Mouse (Mus musculus) midbrain, embryonic 15.5 days (tissue): Measurements from ENCODE around the gene Zbtb5. TPM values are rescaled to one million over a fixed set of nuclear protein-coding genes. Genes with fewer than 3 reads are reported as not detected.

Experiments used
- ATAC-seq: fragments of 200-750 bp; cut with Nextera tagmentation; replicated peaks from 2 replicates; pipeline ENCODE4 v1.8.0; 2017; ENCODE audit warnings: moderate TSS enrichment
- H3K27ac ChIP-seq: fragments of 300-500 bp; sonication (generic); 2 replicates; pipeline ENCODE4 v1.5.1; 2015; ENCODE audit warnings: mild to moderate bottlenecking, inconsistent platforms
- H3K27me3 ChIP-seq: fragments of 300-500 bp; sonication (generic); replicated peaks from 2 replicates; pipeline ENCODE4 v1.6.1; 2015; ENCODE audit warnings: inconsistent platforms
- H3K36me3 ChIP-seq: fragments of 300-500 bp; sonication (generic); replicated peaks from 2 replicates; pipeline ENCODE4 v1.6.1; 2015; ENCODE audit warnings: inconsistent platforms
- H3K4me1 ChIP-seq: fragments of 300-500 bp; sonication (generic); 2 replicates; pipeline ENCODE4 v1.6.1; 2015; ENCODE audit warnings: inconsistent platforms
- H3K4me2 ChIP-seq: fragments of 300-500 bp; sonication (generic); 2 replicates; pipeline ENCODE4 v1.6.1; 2015; ENCODE audit warnings: inconsistent platforms, mild to moderate bottlenecking, moderate library complexity
- H3K4me3 ChIP-seq: fragments of 300-500 bp; sonication (generic); 2 replicates; pipeline ENCODE4 v1.5.1; 2015; ENCODE audit warnings: mild to moderate bottlenecking, inconsistent platforms
- H3K9ac ChIP-seq: fragments of 300-500 bp; sonication (generic); 2 replicates; pipeline ENCODE4 v1.6.1; 2015; ENCODE audit warnings: mild to moderate bottlenecking, inconsistent platforms
- H3K9me3 ChIP-seq: fragments of 300-500 bp; sonication (generic); 2 replicates; pipeline ENCODE4 v1.6.1; 2016; ENCODE audit warnings: inconsistent platforms
- WGBS: fragments of 180-500 bp; shearing (Covaris S2); methylation state at CpG from one replicate; pipeline ENCODE4 v1.1.7; 2015; ENCODE audit warnings: mixed read lengths; 5-methylcytosine and 5-hydroxymethylcytosine counted together
- polyA plus RNA-seq: library from polyadenylated mRNA; unstranded; fragments of >200 nt; fragmentation: Nextera tagmentation; extraction: Ambion mirVana; gene quantifications from 2 replicates; pipeline ENCODE4 v1.2.1, GENCODE M21; 2015

Gene Zbtb5
- polyA plus RNA-seq, 1 experiment from 2014 or later: 53.7 TPM

GRCm38 (mm10) chr4:44976921-44977710 lies 35.1 kb downstream of the Zbtb5 start:
- WGBS: 89% methylated on average over 10 of the region's 10 CpGs
- no peak for ATAC-seq
- no peaks in the 10 kb centered on the region for H3K9me3 ChIP-seq
- H3K27me3 ChIP-seq: no peaks in the 10 kb centered on the region
- H3K4me3 ChIP-seq: no peak overlapping the region
- no peak overlapping the region for H3K27ac ChIP-seq
- H3K36me3 ChIP-seq: no peaks in the 10 kb centered on the region
- no peak overlapping the region for H3K4me2 ChIP-seq
- H3K4me1 ChIP-seq: peaks cover 16% of the 10 kb centered on the region
- H3K9ac ChIP-seq: no peak overlapping the region

- WGBS: 75% methylated on average over 6 of the region's 6 CpGs
- H3K27me3 ChIP-seq: no peaks in the 10 kb centered on the region
- no peak overlapping the region for H3K4me2 ChIP-seq
- H3K36me3 ChIP-seq: no peaks in the 10 kb centered on the region
- H3K27ac ChIP-seq: no peak overlapping the region
- H3K4me3 ChIP-seq: no peak overlapping the region
- no peak overlapping the region for H3K9ac ChIP-seq
- H3K4me1 ChIP-seq: peaks cover 8% of the 10 kb centered on the region
- ATAC-seq: no peak
- H3K9me3 ChIP-seq: no peaks in the 10 kb centered on the region
Observed at GRCm38 (mm10) chr4:44976026-44976615, 36.1 kb downstream of the Zbtb5 start.

- Histone ChIP-seq H3K27me3 (no peaks in the 10 kb centered on the region), H3K4me1 (no peaks in the 10 kb centered on the region), H3K4me3 (no peak overlapping the region), H3K27ac (no peak overlapping the region), H3K9ac (no peak overlapping the region), H3K9me3 (no peaks in the 10 kb centered on the region), H3K4me2 (no peak overlapping the region), H3K36me3 (no peaks in the 10 kb centered on the region)
- 73% methylated on average over 8 of the region's 8 CpGs for WGBS
- ATAC-seq: no peak
Observed at GRCm38 (mm10) chr4:44974331-44974730, 37.9 kb downstream of the Zbtb5 start.

- Histone ChIP-seq H3K27me3 (no peaks in the 10 kb centered on the region), H3K4me2 (peak overlapping the region; percentile 22; the same call in 1 of the 2 replicates), H3K27ac (no peak overlapping the region), H3K4me1 (no peaks in the 10 kb centered on the region), H3K4me3 (no peak overlapping the region), H3K9me3 (no peaks in the 10 kb centered on the region), H3K9ac (no peak overlapping the region), H3K36me3 (no peaks in the 10 kb centered on the region)
- WGBS: 54% methylated on average over 14 of the region's 14 CpGs
- ATAC-seq: no peak
Observed at GRCm38 (mm10) chr4:44973871-44974270, 38.3 kb downstream of the Zbtb5 start.

GRCm38 (mm10) chr4:44973450-44973849 lies 38.8 kb downstream of the Zbtb5 start:
- 11% methylated on average over 9 of the region's 9 CpGs for WGBS
- Histone ChIP-seq H3K27ac (no peak overlapping the region), H3K4me2 (peak overlapping the region; percentile 22; the same call in 1 of the 2 replicates), H3K9ac (no peak overlapping the region), H3K36me3 (no peaks in the 10 kb centered on the region), H3K4me3 (no peak overlapping the region), H3K9me3 (no peaks in the 10 kb centered on the region), H3K4me1 (no peaks in the 10 kb centered on the region), H3K27me3 (no peaks in the 10 kb centered on the region)
- ATAC-seq: no peak; the same call in 1 of the 2 replicates

GRCm38 (mm10) chr4:44970612-44971110 lies 41.6 kb downstream of the Zbtb5 start:
- ATAC-seq: no peak

GRCm38 (mm10) chr4:44970056-44970455 lies 42.2 kb downstream of the Zbtb5 start:
- no peaks in the 10 kb centered on the region for H3K9me3 ChIP-seq
- H3K9ac ChIP-seq: no peak overlapping the region
- H3K4me1 ChIP-seq: no peaks in the 10 kb centered on the region
- no peaks in the 10 kb centered on the region for H3K27me3 ChIP-seq
- WGBS: 97% methylated on average over 7 of the region's 7 CpGs
- H3K4me2 ChIP-seq: no peak overlapping the region
- H3K27ac ChIP-seq: no peak overlapping the region
- ATAC-seq: no peak
- no peak overlapping the region for H3K4me3 ChIP-seq
- H3K36me3 ChIP-seq: no peaks in the 10 kb centered on the region

More at GRCm38 (mm10) chr4:44970612-44971110, 41.6 kb downstream of the Zbtb5 start:
- WGBS: 24% methylated on average over 10 of the region's 10 CpGs
- Histone ChIP-seq H3K27me3 (no peaks in the 10 kb centered on the region), H3K4me1 (no peaks in the 10 kb centered on the region), H3K27ac (no peak overlapping the region), H3K9me3 (no peaks in the 10 kb centered on the region), H3K4me3 (no peak overlapping the region), H3K4me2 (no peak overlapping the region), H3K9ac (no peak overlapping the region), H3K36me3 (no peaks in the 10 kb centered on the region)

GRCm38 (mm10) chr4:44967402-44967801 lies 44.8 kb downstream of the Zbtb5 start:
- Histone ChIP-seq H3K9ac (no peak overlapping the region), H3K4me1 (no peaks in the 10 kb centered on the region), H3K4me2 (no peak overlapping the region), H3K4me3 (no peak overlapping the region), H3K36me3 (no peaks in the 10 kb centered on the region), H3K27me3 (no peaks in the 10 kb centered on the region), H3K27ac (no peak overlapping the region), H3K9me3 (no peaks in the 10 kb centered on the region)
- 90% methylated on average over 8 of the region's 8 CpGs for WGBS
- ATAC-seq: no peak

GRCm38 (mm10) chr4:44965736-44966135 lies 46.5 kb downstream of the Zbtb5 start:
- no peak overlapping the region for H3K27ac ChIP-seq
- H3K4me1 ChIP-seq: no peaks in the 10 kb centered on the region
- H3K4me2 ChIP-seq: no peak overlapping the region
- H3K4me3 ChIP-seq: no peak overlapping the region
- no peaks in the 10 kb centered on the region for H3K36me3 ChIP-seq
- H3K9ac ChIP-seq: no peak overlapping the region
- H3K9me3 ChIP-seq: no peaks in the 10 kb centered on the region
- H3K27me3 ChIP-seq: no peaks in the 10 kb centered on the region
- ATAC-seq: no peak
- 87% methylated on average over 3 of the region's 3 CpGs for WGBS

- Histone ChIP-seq H3K27me3 (no peaks in the 10 kb centered on the region), H3K9ac (no peak overlapping the region), H3K4me2 (no peak overlapping the region), H3K36me3 (no peaks in the 10 kb centered on the region), H3K4me1 (no peaks in the 10 kb centered on the region), H3K4me3 (no peak overlapping the region), H3K9me3 (no peaks in the 10 kb centered on the region), H3K27ac (no peak overlapping the region)
- no peak for ATAC-seq
- WGBS: 87% methylated on average over 2 of the region's 2 CpGs
Observed at GRCm38 (mm10) chr4:44965175-44965574, 47.0 kb downstream of the Zbtb5 start.

- Histone ChIP-seq H3K27ac (no peak overlapping the region), H3K36me3 (no peaks in the 10 kb centered on the region), H3K9ac (no peak overlapping the region), H3K4me1 (no peaks in the 10 kb centered on the region), H3K4me3 (no peak overlapping the region), H3K27me3 (no peaks in the 10 kb centered on the region), H3K4me2 (no peak overlapping the region), H3K9me3 (no peaks in the 10 kb centered on the region)
- WGBS: 66% methylated on average over 11 of the region's 11 CpGs
- ATAC-seq: no peak
Observed at GRCm38 (mm10) chr4:44963156-44963555, 49.1 kb downstream of the Zbtb5 start.

- Histone ChIP-seq H3K4me2 (no peak overlapping the region), H3K9ac (no peak overlapping the region), H3K27ac (no peak overlapping the region), H3K4me1 (no peaks in the 10 kb centered on the region), H3K36me3 (no peaks in the 10 kb centered on the region), H3K27me3 (no peaks in the 10 kb centered on the region), H3K9me3 (no peaks in the 10 kb centered on the region), H3K4me3 (no peak overlapping the region)
- 91% methylated on average over 13 of the region's 13 CpGs for WGBS
- ATAC-seq: no peak
Observed at GRCm38 (mm10) chr4:44959220-44959619, 53.0 kb downstream of the Zbtb5 start.

GRCm38 (mm10) chr4:44958776-44959175 lies 53.4 kb downstream of the Zbtb5 start:
- no peak overlapping the region for H3K9ac ChIP-seq
- H3K27me3 ChIP-seq: no peaks in the 10 kb centered on the region
- no peak overlapping the region for H3K4me2 ChIP-seq
- WGBS: 90% methylated on average over 9 of the region's 9 CpGs
- H3K36me3 ChIP-seq: no peaks in the 10 kb centered on the region
- H3K27ac ChIP-seq: no peak overlapping the region
- no peak for ATAC-seq
- no peak overlapping the region for H3K4me3 ChIP-seq
- H3K9me3 ChIP-seq: no peaks in the 10 kb centered on the region
- no peaks in the 10 kb centered on the region for H3K4me1 ChIP-seq
